Mouse (Mus musculus) embryonic fibroblast, embryonic 13.5 days (primary cell): ENCODE results near the gene Mtmr11.

Experiments
- CTCF ChIP-seq: IDR thresholded peaks from 2 replicates; pipeline ENCODE4 v1.5.1; 2011; ENCODE audit warnings: mild to moderate bottlenecking, control low read depth, low read length, moderate library complexity, borderline replicate concordance; ENCODE audit not compliant: insufficient read depth
- POLR2A ChIP-seq: IDR thresholded peaks from 2 replicates; pipeline ENCODE4 v1.6.1; 2011; ENCODE audit warnings: low read depth, mild to moderate bottlenecking, control low read depth, low read length, moderate library complexity

DNA sequence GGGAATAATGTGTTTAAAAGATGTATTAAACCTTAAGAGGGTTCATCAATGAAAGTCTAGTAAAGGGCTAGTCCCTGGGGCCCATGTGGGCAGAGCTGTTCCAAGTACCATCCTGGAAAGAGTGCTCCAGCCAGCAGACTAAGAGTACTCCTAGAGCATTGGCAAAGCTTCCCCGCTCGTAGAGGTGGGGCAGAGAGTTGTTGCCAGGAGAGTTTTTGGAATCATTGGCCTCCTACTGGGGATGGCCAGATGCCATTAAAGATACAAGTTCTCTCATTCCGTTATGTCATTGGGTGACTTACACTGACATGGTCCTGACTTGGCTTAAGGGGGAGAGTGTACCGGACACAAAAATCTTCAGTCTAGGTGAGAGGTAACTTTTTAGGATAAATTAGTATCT, 17.7 kb downstream of the Mtmr11 start:
- no peak for TF ChIP-seq POLR2A
- TF ChIP-seq CTCF: no peak
